Mouse (Mus musculus) spleen, adult 2 months (tissue): ENCODE measurements around the gene Ostf1.

Experiments
- CTCF ChIP-seq: fragments of 200-500 bp; IDR thresholded peaks from 2 replicates; pipeline ENCODE4 v1.5.1; 2011; ENCODE audit warnings: mild to moderate bottlenecking, inconsistent platforms; ENCODE audit not compliant: insufficient read depth, insufficient read length, insufficient replicate concordance; ENCODE audit errors: extremely low read depth
- POLR2A ChIP-seq: fragments of 200-500 bp; IDR thresholded peaks from 2 replicates; pipeline ENCODE4 v1.6.1; 2011; ENCODE audit warnings: low read depth, low read length, inconsistent platforms

DNA sequence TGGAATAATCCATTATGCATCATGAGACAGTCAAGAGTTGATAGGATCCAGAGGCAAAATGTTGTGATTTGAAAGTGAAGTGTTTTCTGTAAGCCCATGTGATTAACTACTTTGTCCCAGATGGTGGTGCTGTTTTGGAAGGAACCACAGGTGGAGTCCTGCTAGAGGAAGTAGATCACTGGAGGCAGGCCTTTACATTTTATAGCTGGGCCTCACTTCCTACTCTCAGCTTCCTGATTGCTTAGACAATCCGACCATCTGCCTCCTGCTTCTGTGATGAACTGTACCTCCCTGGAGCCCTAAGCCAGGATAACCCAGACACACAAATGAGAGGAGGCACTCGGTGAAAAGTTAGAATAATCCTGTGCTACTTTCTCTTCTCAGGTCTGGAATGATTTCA lies 32.3 kb upstream of the Ostf1 start:
- no peak for TF ChIP-seq CTCF
- no peak for TF ChIP-seq POLR2A
